Mouse (Mus musculus) MEL (cell line): ENCODE measurements around the gene Samd3.

Experiments used
- CTCF ChIP-seq, 3 experiments: IDR thresholded peaks in 2 of 3; conservative IDR thresholded peaks in 1 of 3; 2 replicates each; pipeline ENCODE4 v1.5.1; 2011 to 2012; ENCODE audit warnings: low read length in 3 of 3, low read depth in 2 of 3, mild to moderate bottlenecking in 2 of 3, improper control_type of control experiment in 1 of 3, inconsistent platforms in 1 of 3, mixed read lengths in 1 of 3, moderate library complexity in 1 of 3; ENCODE audit not compliant: control insufficient read depth in 1 of 3, insufficient read depth in 1 of 3, poor library complexity in 1 of 3, severe bottlenecking in 1 of 3
- EP300 ChIP-seq, 2 experiments: IDR thresholded peaks; 2 replicates each; pipeline ENCODE4 v1.6.1; 2011; ENCODE audit warnings: improper control_type of control experiment in 2 of 2, low read length in 2 of 2, low read depth in 1 of 2, mild to moderate bottlenecking in 1 of 2
- KAT2A ChIP-seq: conservative IDR thresholded peaks from 2 replicates; pipeline ENCODE4 v1.6.1; 2012; ENCODE audit warnings: low read depth, low read length, improper control_type of control experiment, inconsistent platforms
- NRF1 ChIP-seq: IDR thresholded peaks from 2 replicates; pipeline ENCODE4 v1.6.1; 2014; ENCODE audit warnings: low read depth, mild to moderate bottlenecking, inconsistent platforms, low read length, improper control_type of control experiment, moderate library complexity; ENCODE audit not compliant: poor library complexity, insufficient read depth, severe bottlenecking
- SIN3A ChIP-seq: IDR thresholded peaks from 2 replicates; pipeline ENCODE4 v1.6.1; 2012; ENCODE audit warnings: low read length, improper control_type of control experiment, inconsistent platforms
- USF2 ChIP-seq, 2 experiments: IDR thresholded peaks; 2 replicates each; pipeline ENCODE4 v1.6.1; 2011 to 2012; ENCODE audit warnings: improper control_type of control experiment in 2 of 2, low read length in 2 of 2, borderline replicate concordance in 1 of 2, inconsistent platforms in 1 of 2, low read depth in 1 of 2, mild to moderate bottlenecking in 1 of 2; ENCODE audit not compliant: insufficient read depth in 1 of 2

DNA sequence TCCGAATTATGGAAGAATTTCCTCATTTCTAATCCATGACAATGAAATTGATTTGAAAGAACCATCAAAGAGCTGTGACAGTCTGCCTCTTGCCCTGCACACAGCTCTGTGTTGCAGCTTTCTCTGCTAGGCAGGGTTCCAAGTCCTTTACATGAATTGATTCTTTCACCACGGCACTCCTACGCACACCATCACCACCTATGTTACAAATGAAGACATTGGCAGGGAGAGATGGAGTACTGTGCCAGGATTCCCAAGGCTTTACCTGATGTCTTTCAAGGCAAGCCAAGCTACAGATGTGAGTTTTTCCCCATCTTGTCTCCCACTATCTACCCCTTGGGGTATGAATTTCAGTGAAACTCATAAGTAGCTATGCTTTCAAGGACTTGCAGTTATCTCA lies 67.7 kb downstream of the Samd3 start:
- TF ChIP-seq NRF1 (no peak), SIN3A (no peak), CTCF (IDR thresholded peaks at IDR 0.05 in 2 of 3, conservative IDR thresholded peaks at IDR 0.05 in 1 of 3; ENCODE audit: control insufficient read depth in 1 of 3, insufficient read depth in 1 of 3, low read depth in 2 of 3, low read length in 3 of 3, poor library complexity in 1 of 3, severe bottlenecking in 1 of 3) (no peak), USF2 (IDR thresholded peaks at IDR 0.05; ENCODE audit: borderline replicate concordance in 1 of 2, insufficient read depth in 1 of 2, low read depth in 1 of 2, low read length in 2 of 2) (no peak), KAT2A (no peak), EP300 (IDR thresholded peaks at IDR 0.05; ENCODE audit: low read depth in 1 of 2, low read length in 2 of 2) (no peak)
